Mouse (Mus musculus): ENCODE data around the gene Lrp6. TPM values are rescaled to one million over a fixed set of nuclear protein-coding genes. Genes with fewer than 3 reads are reported as not detected.

Gene Lrp6
- polyA plus RNA-seq, 1 experiment from 2014 or later, result 12.4 TPM

GRCm38 (mm10) chr6:134417886-134418285 is 148.9 kb downstream of the Lrp6 start:
- Histone ChIP-seq H3K9ac (ENCODE audit: low read depth, low read length) (no peak overlapping the region), H3K27ac (ENCODE audit: low read depth, low read length) (no peak overlapping the region), H3K27me3 (replicated peaks; ENCODE audit: control insufficient read depth, insufficient read depth, low read length) (peaks cover 5% of the 10 kb centered on the region; the same call in 1 of the 2 replicates), H3K9me3 (ENCODE audit: control insufficient read depth) (no peaks in the 10 kb centered on the region), H3K4me1 (replicated peaks; ENCODE audit: control insufficient read depth, insufficient read depth, low read length) (no peaks in the 10 kb centered on the region), H3K4me3 (ENCODE audit: low read depth, low read length) (no peak overlapping the region), H3K4me2 (replicated peaks; ENCODE audit: low read depth) (no peak overlapping the region), H3K36me3 (ENCODE audit: control insufficient read depth, insufficient read depth) (no peaks in the 10 kb centered on the region)
- no peak for TF ChIP-seq CTCF (IDR thresholded peaks at IDR 0.05; ENCODE audit: low read depth)
- 56% methylated on average over 3 of the region's 3 CpGs for WGBS
- ATAC-seq, result no peak

- Histone ChIP-seq H3K27me3 (replicated peaks; ENCODE audit: control insufficient read depth, insufficient read depth, low read length) (peaks cover 5% of the 10 kb centered on the region; the same call in 1 of the 2 replicates), H3K4me3 (ENCODE audit: low read depth, low read length) (no peak overlapping the region), H3K9me3 (ENCODE audit: control insufficient read depth) (no peaks in the 10 kb centered on the region), H3K4me2 (replicated peaks; ENCODE audit: low read depth) (no peak overlapping the region), H3K9ac (ENCODE audit: low read depth, low read length) (no peak overlapping the region), H3K4me1 (replicated peaks; ENCODE audit: control insufficient read depth, insufficient read depth, low read length) (no peaks in the 10 kb centered on the region), H3K36me3 (ENCODE audit: control insufficient read depth, insufficient read depth) (no peaks in the 10 kb centered on the region), H3K27ac (ENCODE audit: low read depth, low read length) (no peak overlapping the region)
- 79% methylated on average over 3 of the region's 3 CpGs for WGBS
- TF ChIP-seq CTCF (IDR thresholded peaks at IDR 0.05; ENCODE audit: low read depth), result no peak
- no peak for ATAC-seq
These were observed 150.1 kb downstream of the Lrp6 start for GRCm38 (mm10) chr6:134416556-134417105.

- Histone ChIP-seq H3K4me3 (ENCODE audit: low read depth, low read length) (peak overlapping the region; percentile 27), H3K27ac (ENCODE audit: low read depth, low read length) (peak overlapping the region; percentile 37), H3K36me3 (ENCODE audit: control insufficient read depth, insufficient read depth) (no peaks in the 10 kb centered on the region), H3K9me3 (ENCODE audit: control insufficient read depth) (no peaks in the 10 kb centered on the region), H3K9ac (ENCODE audit: low read depth, low read length) (no peak overlapping the region), H3K4me2 (replicated peaks; ENCODE audit: low read depth) (peak overlapping the region; percentile 59), H3K27me3 (replicated peaks; ENCODE audit: control insufficient read depth, insufficient read depth, low read length) (peaks cover 5% of the 10 kb centered on the region; the same call in 1 of the 2 replicates), H3K4me1 (replicated peaks; ENCODE audit: control insufficient read depth, insufficient read depth, low read length) (no peaks in the 10 kb centered on the region)
- TF ChIP-seq CTCF (IDR thresholded peaks at IDR 0.05; ENCODE audit: low read depth), result no peak
- WGBS, result 21% methylated on average over 4 of the region's 4 CpGs
- ATAC-seq, result peak; percentile 83
These were observed 152.3 kb downstream of the Lrp6 start for GRCm38 (mm10) chr6:134414532-134414883.

- ATAC-seq, result peak; percentile 91
- H3K4me1 ChIP-seq (replicated peaks; ENCODE audit: control insufficient read depth, insufficient read depth, low read length), result no peaks in the 10 kb centered on the region
- TF ChIP-seq CTCF (IDR thresholded peaks at IDR 0.05; ENCODE audit: low read depth), result peak; percentile 47; the same call in 1 of the 2 replicates
- peak overlapping the region; percentile 59 for H3K4me2 ChIP-seq (replicated peaks; ENCODE audit: low read depth)
- 37% methylated on average over 18 of the region's 18 CpGs for WGBS
- no peaks in the 10 kb centered on the region for H3K9me3 ChIP-seq (ENCODE audit: control insufficient read depth)
- peaks cover 5% of the 10 kb centered on the region; the same call in 1 of the 2 replicates for H3K27me3 ChIP-seq (replicated peaks; ENCODE audit: control insufficient read depth, insufficient read depth, low read length)
- no peak overlapping the region for H3K9ac ChIP-seq (ENCODE audit: low read depth, low read length)
- H3K36me3 ChIP-seq (ENCODE audit: control insufficient read depth, insufficient read depth), result no peaks in the 10 kb centered on the region
- peak overlapping the region; percentile 27 for H3K4me3 ChIP-seq (ENCODE audit: low read depth, low read length)
- peak overlapping the region; percentile 37 for H3K27ac ChIP-seq (ENCODE audit: low read depth, low read length)
These were observed 152.8 kb downstream of the Lrp6 start for GRCm38 (mm10) chr6:134413706-134414531.

GRCm38 (mm10) chr6:134407226-134407625 is 159.5 kb downstream of the Lrp6 start:
- no peaks in the 10 kb centered on the region for H3K9me3 ChIP-seq (ENCODE audit: control insufficient read depth)
- H3K9ac ChIP-seq (ENCODE audit: low read depth, low read length), result no peak overlapping the region
- no peak overlapping the region for H3K4me3 ChIP-seq (ENCODE audit: low read depth, low read length)
- H3K27ac ChIP-seq (ENCODE audit: low read depth, low read length), result no peak overlapping the region
- no peak for ATAC-seq
- no peaks in the 10 kb centered on the region for H3K36me3 ChIP-seq (ENCODE audit: control insufficient read depth, insufficient read depth)
- whole genome bisulfite sequencing, result 51% methylated on average over 5 of the region's 5 CpGs
- no peaks in the 10 kb centered on the region for H3K4me1 ChIP-seq (replicated peaks; ENCODE audit: control insufficient read depth, insufficient read depth, low read length)
- no peak overlapping the region for H3K4me2 ChIP-seq (replicated peaks; ENCODE audit: low read depth)
- H3K27me3 ChIP-seq (replicated peaks; ENCODE audit: control insufficient read depth, insufficient read depth, low read length), result no peaks in the 10 kb centered on the region
- TF ChIP-seq CTCF (IDR thresholded peaks at IDR 0.05; ENCODE audit: low read depth), result no peak

- no peak overlapping the region for H3K27ac ChIP-seq (ENCODE audit: low read depth, low read length)
- peak; percentile 83 for ATAC-seq
These were observed 163.1 kb downstream of the Lrp6 start for GRCm38 (mm10) chr6:134403684-134404070.

More at GRCm38 (mm10) chr6:134403684-134404070, 163.1 kb downstream of the Lrp6 start:
- 38% methylated on average over 9 of the region's 9 CpGs for WGBS
- Histone ChIP-seq H3K4me2 (replicated peaks; ENCODE audit: low read depth) (peak overlapping the region; percentile 44), H3K4me1 (replicated peaks; ENCODE audit: control insufficient read depth, insufficient read depth, low read length) (no peaks in the 10 kb centered on the region), H3K9me3 (ENCODE audit: control insufficient read depth) (no peaks in the 10 kb centered on the region), H3K27me3 (replicated peaks; ENCODE audit: control insufficient read depth, insufficient read depth, low read length) (no peaks in the 10 kb centered on the region), H3K9ac (ENCODE audit: low read depth, low read length) (no peak overlapping the region), H3K4me3 (ENCODE audit: low read depth, low read length) (no peak overlapping the region), H3K36me3 (ENCODE audit: control insufficient read depth, insufficient read depth) (no peaks in the 10 kb centered on the region)
- TF ChIP-seq CTCF (IDR thresholded peaks at IDR 0.05; ENCODE audit: low read depth), result no peak

All from intestine, postnatal 0 days (tissue).